Mouse (Mus musculus): ENCODE data around the gene Lrrc1. TPM values are rescaled to one million over a fixed set of nuclear protein-coding genes. Genes with fewer than 3 reads are reported as not detected.

Gene Lrrc1
- polyA plus RNA-seq, 1 experiment from 2014 or later, result 6.0 TPM

DNA sequence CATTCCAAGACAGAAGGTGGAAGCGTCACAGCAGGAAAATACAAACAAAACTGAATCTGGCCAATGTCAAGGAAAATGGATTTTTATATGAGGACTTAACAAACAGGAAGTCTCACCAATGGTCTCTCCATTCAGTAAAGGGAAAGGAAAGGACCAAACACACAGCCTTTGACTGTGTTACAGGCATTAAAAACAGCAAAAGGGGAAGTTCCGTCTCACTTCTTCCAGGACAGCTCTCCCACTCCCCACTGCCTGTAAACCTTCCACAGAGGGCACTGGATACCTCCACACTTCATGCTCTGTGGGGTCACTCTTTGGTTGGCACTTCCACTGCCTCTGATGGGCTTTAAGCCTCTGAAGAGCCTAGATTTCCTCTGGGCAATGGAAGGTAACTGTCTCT, 94.2 kb downstream of the Lrrc1 start:
- Histone ChIP-seq H3K36me3 (peaks cover 11% of the 10 kb centered on the region; the same call in 1 of the 2 replicates), H3K4me1 (replicated peaks) (peaks cover 10% of the 10 kb centered on the region; the same call in 1 of the 2 replicates), H3K9me3 (no peaks in the 10 kb centered on the region), H3K4me2 (no peak overlapping the region), H3K4me3 (no peak overlapping the region), H3K27ac (replicated peaks) (no peak overlapping the region), H3K9ac (no peak overlapping the region), H3K27me3 (no peaks in the 10 kb centered on the region)
- ATAC-seq (ENCODE audit: low read depth), result no peak
- 81% methylated on average over 2 of the region's 2 CpGs for WGBS

DNA sequence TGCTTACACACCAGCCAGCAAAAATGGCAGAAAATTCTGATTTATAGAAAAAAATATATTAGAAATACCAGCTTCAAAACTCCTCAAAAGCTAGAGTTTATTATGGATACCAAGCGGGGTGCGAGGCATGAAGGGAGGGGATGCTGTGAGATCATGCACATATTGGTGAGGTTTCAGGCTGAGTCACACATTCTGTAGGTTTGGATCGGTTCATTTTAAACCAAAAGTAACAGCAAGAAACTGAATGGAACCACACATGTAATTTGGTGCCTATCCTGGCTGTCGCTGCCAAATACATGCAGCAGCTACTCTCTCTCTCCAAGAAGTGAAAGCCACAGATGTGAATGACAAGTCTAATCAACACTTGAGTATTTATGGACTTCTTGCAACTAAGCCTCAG, 99.8 kb downstream of the Lrrc1 start:
- Histone ChIP-seq H3K36me3 (peaks cover 8% of the 10 kb centered on the region; the same call in 1 of the 2 replicates), H3K4me3 (no peak overlapping the region), H3K9me3 (no peaks in the 10 kb centered on the region), H3K27me3 (no peaks in the 10 kb centered on the region), H3K4me1 (replicated peaks) (peaks cover 5% of the 10 kb centered on the region; the same call in 1 of the 2 replicates), H3K9ac (no peak overlapping the region), H3K27ac (replicated peaks) (no peak overlapping the region), H3K4me2 (no peak overlapping the region)
- 93% methylated on average over 4 of the region's 4 CpGs for WGBS
- no peak for ATAC-seq (ENCODE audit: low read depth)

DNA sequence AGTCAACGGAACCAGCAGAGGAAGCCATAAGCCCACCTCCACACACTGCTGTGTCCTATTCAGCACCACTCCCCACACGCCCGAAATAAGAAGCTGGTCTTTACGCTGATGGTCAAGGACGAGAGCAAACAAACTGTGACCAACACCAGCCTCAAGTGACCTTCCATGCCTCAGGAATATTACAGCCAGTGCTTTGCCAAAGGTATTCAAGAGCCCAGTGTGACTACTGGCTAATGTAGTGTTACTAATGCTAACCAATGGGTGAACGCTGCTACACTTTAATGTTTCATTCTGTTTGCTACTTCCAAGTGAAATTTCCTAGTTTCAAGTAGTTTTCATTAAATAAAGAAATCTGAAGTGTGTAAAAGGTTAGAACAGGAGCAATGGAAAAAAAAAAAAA, 105.3 kb downstream of the Lrrc1 start:
- H3K36me3 ChIP-seq, result peaks cover 7% of the 10 kb centered on the region; the same call in 1 of the 2 replicates
- no peak overlapping the region for H3K4me2 ChIP-seq
- 72% methylated on average over 6 of the region's 6 CpGs for WGBS
- H3K27ac ChIP-seq (replicated peaks), result peak overlapping the region; percentile 59
- H3K4me1 ChIP-seq (replicated peaks), result peaks cover 18% of the 10 kb centered on the region
- no peak overlapping the region for H3K4me3 ChIP-seq
- ATAC-seq (ENCODE audit: low read depth), result 0 out of 2 replicates have a peak, but pooled peaks have one; percentile 3
- no peaks in the 10 kb centered on the region for H3K27me3 ChIP-seq
- no peak overlapping the region for H3K9ac ChIP-seq
- no peaks in the 10 kb centered on the region for H3K9me3 ChIP-seq

DNA sequence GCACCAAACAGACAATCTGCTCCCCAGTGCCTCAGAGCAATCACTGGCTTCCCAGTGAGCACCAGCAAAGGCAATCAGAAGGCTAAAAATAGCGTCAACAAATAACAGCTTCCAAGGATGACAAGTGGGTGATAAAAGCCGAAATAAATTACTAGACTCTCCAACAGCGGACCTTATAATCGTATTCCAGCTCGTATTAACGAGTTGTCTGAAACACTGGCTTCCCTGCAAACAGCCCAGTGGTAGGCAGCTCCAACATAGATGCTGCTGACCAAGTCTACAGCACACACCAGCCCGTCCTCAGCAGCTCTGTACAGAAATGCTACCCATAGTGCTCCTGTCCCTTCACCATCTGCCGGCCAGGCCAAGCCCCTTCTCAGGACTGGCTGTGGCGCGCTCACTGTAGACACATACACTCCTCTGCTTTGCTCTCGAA, 105.8 kb downstream of the Lrrc1 start:
- Histone ChIP-seq H3K4me3 (no peak overlapping the region), H3K4me2 (no peak overlapping the region), H3K4me1 (replicated peaks) (peaks cover 18% of the 10 kb centered on the region), H3K27ac (replicated peaks) (peak overlapping the region; percentile 59), H3K36me3 (peaks cover 7% of the 10 kb centered on the region; the same call in 1 of the 2 replicates), H3K9me3 (no peaks in the 10 kb centered on the region), H3K9ac (no peak overlapping the region), H3K27me3 (no peaks in the 10 kb centered on the region)
- 45% methylated on average over 11 of the region's 11 CpGs for WGBS
- peak; percentile 71 for ATAC-seq (ENCODE audit: low read depth)

DNA sequence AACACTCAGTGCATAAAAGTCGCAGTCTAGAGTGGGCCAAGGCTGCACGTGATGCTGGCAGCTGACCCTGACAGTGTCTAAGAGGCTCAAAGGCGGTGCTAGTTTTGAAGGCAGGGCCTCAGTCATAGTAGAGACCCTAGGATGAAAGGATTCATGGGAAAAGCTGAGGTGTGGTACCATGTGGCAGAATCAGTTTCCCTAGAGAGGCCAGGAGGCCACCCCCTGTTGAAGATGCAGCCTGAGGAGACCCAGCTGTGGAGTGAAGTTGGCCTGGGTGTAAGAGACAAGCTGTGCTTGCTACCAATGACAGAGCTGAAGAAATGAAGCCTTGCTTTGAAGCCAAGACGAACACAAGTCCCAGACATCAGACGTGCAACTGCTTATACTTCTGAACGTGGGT, 107.5 kb downstream of the Lrrc1 start:
- Histone ChIP-seq H3K9me3 (no peaks in the 10 kb centered on the region), H3K27ac (replicated peaks) (no peak overlapping the region), H3K4me2 (no peak overlapping the region), H3K36me3 (peaks cover 7% of the 10 kb centered on the region; the same call in 1 of the 2 replicates), H3K9ac (no peak overlapping the region), H3K4me3 (no peak overlapping the region), H3K27me3 (no peaks in the 10 kb centered on the region), H3K4me1 (replicated peaks) (peaks cover 14% of the 10 kb centered on the region)
- 94% methylated on average over 6 of the region's 6 CpGs for WGBS
- no peak for ATAC-seq (ENCODE audit: low read depth)

DNA sequence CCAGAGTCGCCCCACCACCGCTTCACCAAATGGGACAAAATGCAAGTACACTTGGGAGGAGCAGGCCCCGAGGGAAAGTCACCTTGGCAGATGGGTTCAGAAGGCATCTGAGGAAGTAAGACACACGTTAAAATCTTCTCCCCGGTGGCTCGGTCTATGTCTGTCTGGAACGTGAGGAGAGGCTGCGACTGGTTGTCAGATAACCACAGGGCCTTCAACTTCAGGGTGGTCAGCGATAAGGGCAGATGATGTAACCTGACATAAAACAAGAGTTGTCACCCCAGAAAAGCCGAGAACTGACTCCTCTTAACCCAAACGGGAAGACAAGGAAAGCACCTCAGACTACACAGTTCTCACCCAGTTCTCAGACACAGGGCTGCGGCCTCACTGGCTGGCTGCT, 109.7 kb downstream of the Lrrc1 start:
- H3K4me1 ChIP-seq (replicated peaks), result peaks cover 21% of the 10 kb centered on the region
- H3K4me2 ChIP-seq, result no peak overlapping the region
- H3K36me3 ChIP-seq, result 0 out of 2 replicates have a peak, but pooled peaks cover 6% of the 10 kb centered on the region
- H3K27ac ChIP-seq (replicated peaks), result no peak overlapping the region
- no peaks in the 10 kb centered on the region for H3K27me3 ChIP-seq
- no peak overlapping the region for H3K9ac ChIP-seq
- no peak overlapping the region for H3K4me3 ChIP-seq
- 79% methylated on average over 12 of the region's 12 CpGs for WGBS
- H3K9me3 ChIP-seq, result no peaks in the 10 kb centered on the region
- ATAC-seq (ENCODE audit: low read depth), result no peak

DNA sequence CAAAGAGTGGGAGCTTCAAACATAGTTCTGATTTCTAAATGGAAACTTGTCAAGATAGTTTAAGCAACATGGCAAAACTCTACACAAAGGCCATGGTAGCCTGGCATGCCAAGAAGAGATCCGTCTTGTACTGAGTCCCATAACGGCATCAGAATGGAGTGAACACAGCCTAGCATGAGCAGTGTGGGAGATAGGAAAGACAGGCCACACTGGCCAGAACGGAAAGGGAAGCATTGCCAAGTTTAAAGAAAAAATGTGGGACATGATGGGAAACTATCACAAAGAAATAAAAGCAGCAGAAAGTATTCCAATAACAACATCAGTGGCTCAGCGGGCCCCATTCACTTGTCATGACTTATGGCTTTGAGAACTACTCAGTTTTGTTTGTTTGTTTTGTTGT, 111.2 kb downstream of the Lrrc1 start:
- H3K9ac ChIP-seq, result no peak overlapping the region
- H3K36me3 ChIP-seq, result 0 out of 2 replicates have a peak, but pooled peaks cover 6% of the 10 kb centered on the region
- H3K27ac ChIP-seq (replicated peaks), result no peak overlapping the region
- H3K4me2 ChIP-seq, result no peak overlapping the region
- ATAC-seq (ENCODE audit: low read depth), result no peak
- peaks cover 11% of the 10 kb centered on the region for H3K4me1 ChIP-seq (replicated peaks)
- no peaks in the 10 kb centered on the region for H3K27me3 ChIP-seq
- no peaks in the 10 kb centered on the region for H3K9me3 ChIP-seq
- H3K4me3 ChIP-seq, result no peak overlapping the region
- WGBS, result 95% methylated on average over 4 of the region's 4 CpGs

DNA sequence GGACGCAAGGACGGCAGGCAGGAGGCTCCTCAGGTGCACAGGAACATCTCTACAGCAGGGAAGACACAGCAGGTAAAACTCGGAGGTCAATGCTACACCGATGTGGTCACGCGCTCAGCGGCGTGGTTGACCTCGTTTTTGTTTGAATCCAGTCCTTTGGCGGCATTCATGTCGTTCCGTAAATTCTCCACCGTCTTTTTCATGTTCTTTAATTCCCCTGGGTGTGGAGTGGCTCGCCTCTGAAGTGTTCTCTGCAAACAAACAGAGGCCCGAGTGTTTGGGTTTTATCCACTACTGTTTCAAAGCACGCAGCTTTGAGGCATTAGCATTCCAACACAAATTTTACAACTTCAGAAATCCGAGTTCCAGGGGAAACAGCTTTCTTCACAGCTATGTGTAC, 112.6 kb downstream of the Lrrc1 start:
- no peak overlapping the region for H3K4me3 ChIP-seq
- H3K4me2 ChIP-seq, result no peak overlapping the region
- H3K9me3 ChIP-seq, result no peaks in the 10 kb centered on the region
- ATAC-seq (ENCODE audit: low read depth), result no peak
- WGBS, result 80% methylated on average over 17 of the region's 17 CpGs
- H3K9ac ChIP-seq, result no peak overlapping the region
- peaks cover 23% of the 10 kb centered on the region for H3K4me1 ChIP-seq (replicated peaks)
- H3K36me3 ChIP-seq, result 0 out of 2 replicates have a peak, but pooled peaks cover 3% of the 10 kb centered on the region
- no peaks in the 10 kb centered on the region for H3K27me3 ChIP-seq
- no peak overlapping the region for H3K27ac ChIP-seq (replicated peaks)

DNA sequence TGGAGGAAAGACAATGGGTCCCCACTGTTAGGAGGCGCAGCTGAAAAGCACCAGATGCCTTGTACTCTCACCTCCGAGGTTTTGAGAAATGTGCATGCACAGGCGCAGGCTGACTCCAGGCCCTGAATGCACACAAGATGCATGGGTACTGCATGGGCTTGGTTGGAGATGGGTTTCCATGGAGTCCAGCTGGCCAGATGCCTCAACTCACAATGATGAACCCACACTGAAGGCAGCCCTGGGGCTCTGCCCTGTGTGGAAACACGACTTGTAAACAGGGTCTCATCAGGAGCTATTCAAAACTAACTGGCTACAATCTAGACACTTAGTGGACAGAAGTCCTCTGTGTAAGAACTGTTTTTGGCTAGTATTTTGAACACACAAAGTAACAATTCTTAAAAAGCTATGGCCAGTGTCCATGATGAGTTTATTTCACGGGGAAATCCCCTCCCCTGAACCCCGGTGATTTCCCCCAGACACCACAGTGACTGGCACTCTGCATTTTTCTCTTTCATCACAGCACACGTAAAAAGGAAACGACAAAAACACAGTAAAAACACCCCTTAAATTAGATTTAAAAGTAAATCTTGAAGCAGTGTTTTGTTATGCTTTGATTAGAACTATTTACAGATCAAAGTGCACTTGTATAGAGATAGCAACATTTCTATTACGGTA, 114.1 kb downstream of the Lrrc1 start:
- no peak for ATAC-seq (ENCODE audit: low read depth)
- no peaks in the 10 kb centered on the region for H3K27me3 ChIP-seq
- H3K9me3 ChIP-seq, result no peaks in the 10 kb centered on the region
- H3K36me3 ChIP-seq, result 0 out of 2 replicates have a peak, but pooled peaks cover 3% of the 10 kb centered on the region
- no peak overlapping the region for H3K4me2 ChIP-seq
- WGBS, result 72% methylated on average over 9 of the region's 9 CpGs
- H3K4me1 ChIP-seq (replicated peaks), result peaks cover 28% of the 10 kb centered on the region
- no peak overlapping the region for H3K27ac ChIP-seq (replicated peaks)
- H3K9ac ChIP-seq, result no peak overlapping the region
- H3K4me3 ChIP-seq, result no peak overlapping the region

DNA sequence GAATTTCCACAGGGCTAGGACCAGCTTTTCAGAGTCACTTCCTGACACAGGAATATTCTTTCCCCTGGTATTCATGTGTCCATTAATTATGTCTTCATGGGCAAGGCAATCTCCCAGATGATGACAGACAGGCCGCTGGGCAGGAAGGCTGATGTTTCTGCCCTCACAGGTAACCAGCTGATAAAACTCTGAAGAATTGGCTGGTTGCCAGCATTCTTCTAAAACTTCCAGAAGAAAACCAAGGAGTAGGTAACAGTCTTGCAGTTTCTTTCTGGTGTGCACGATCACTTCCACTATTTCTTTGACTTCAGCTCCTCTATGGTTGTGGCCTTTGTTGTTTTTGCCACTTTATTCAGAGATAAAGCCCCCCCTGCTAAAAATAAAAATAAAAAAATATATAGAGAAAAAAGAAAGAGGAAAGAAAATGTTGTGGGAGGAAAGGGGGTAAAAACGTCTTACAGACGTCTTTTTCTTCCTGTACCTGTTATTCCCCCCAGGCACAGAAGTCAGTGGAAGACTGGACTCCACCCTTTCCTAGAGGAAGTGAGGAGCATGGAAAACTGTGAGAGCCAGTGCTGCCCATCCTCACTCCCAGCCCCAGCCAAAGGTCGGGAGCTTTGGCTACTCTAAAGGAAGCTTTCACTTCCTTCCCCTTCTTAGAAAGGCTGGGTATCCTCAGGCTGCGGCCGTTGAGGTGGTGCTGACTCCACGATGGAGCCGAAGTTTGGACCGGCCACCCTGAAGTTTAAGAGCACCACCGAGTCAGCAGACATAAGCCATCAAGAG, 115.2 kb downstream of the Lrrc1 start:
- Histone ChIP-seq H3K4me3 (no peak overlapping the region), H3K4me2 (no peak overlapping the region), H3K36me3 (0 out of 2 replicates have a peak, but pooled peaks cover 3% of the 10 kb centered on the region), H3K27me3 (no peaks in the 10 kb centered on the region), H3K9me3 (no peaks in the 10 kb centered on the region), H3K27ac (replicated peaks) (no peak overlapping the region), H3K4me1 (replicated peaks) (peaks cover 28% of the 10 kb centered on the region), H3K9ac (no peak overlapping the region)
- 82% methylated on average over 11 of the region's 11 CpGs for WGBS
- ATAC-seq (ENCODE audit: low read depth), result no peak

DNA sequence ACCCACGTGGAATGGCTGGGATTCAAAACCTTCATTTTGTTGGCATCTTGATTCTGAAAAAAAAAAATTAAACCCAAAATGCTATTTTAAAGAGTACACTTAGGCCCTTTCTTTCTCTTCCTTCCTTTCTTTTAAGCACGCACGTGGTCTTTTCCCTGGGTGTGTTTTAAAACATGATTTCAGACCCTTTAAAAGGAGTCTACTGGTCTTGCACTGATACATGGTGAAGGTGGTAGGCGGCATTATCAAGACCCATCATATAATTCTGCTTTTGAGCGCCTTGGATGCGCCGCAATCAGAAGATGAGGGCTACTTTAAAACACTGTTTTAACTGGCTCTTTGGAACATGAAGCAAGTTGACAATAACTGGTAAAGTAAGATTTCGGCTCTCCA, 115.9 kb downstream of the Lrrc1 start:
- 89% methylated on average over 8 of the region's 8 CpGs for WGBS
- Histone ChIP-seq H3K4me3 (no peak overlapping the region), H3K4me2 (no peak overlapping the region), H3K9ac (no peak overlapping the region), H3K4me1 (replicated peaks) (peaks cover 28% of the 10 kb centered on the region), H3K27me3 (no peaks in the 10 kb centered on the region), H3K9me3 (no peaks in the 10 kb centered on the region), H3K36me3 (0 out of 2 replicates have a peak, but pooled peaks cover 3% of the 10 kb centered on the region), H3K27ac (replicated peaks) (no peak overlapping the region)
- no peak for ATAC-seq (ENCODE audit: low read depth)

DNA sequence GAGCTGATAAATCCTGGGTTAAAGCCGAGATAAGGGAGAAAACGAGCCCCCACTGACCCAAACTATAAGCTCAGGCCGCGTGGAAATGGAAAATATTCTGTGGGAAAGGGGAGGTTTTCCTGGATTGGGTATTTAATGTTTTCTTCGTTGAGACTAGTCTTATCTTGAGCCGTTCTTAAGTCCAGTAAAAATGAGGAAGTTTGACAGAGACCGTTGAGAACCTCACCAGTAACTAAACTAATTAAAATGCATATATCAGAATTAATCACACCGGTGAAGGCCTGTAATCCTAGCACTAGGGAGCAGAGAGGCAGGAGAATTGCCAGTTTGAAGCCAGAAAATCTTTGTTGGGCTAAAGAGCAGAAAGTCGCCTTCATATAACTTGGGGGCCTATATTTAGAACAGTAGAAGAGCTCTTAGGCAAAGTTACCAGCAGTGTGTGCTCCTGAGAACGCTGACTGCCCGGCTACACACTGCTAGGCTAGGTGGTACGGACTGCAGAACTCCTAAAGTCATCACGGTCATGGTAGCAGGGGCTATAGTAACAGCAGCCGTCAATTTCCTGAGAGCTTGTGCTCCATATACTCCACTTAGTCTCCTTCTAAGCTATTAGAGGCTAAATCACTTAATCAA, 116.4 kb downstream of the Lrrc1 start:
- Histone ChIP-seq H3K4me2 (peak overlapping the region; percentile 53), H3K9ac (peak overlapping the region; percentile 53), H3K4me1 (replicated peaks) (peaks cover 28% of the 10 kb centered on the region), H3K27me3 (no peaks in the 10 kb centered on the region), H3K27ac (replicated peaks) (peak overlapping the region; percentile 50), H3K36me3 (0 out of 2 replicates have a peak, but pooled peaks cover 3% of the 10 kb centered on the region), H3K4me3 (no peak overlapping the region), H3K9me3 (no peaks in the 10 kb centered on the region)
- WGBS, result 52% methylated on average over 14 of the region's 14 CpGs
- peak; percentile 21; the same call in 1 of the 2 replicates for ATAC-seq (ENCODE audit: low read depth)
